Mouse (Mus musculus) v-Abl transformed pro-B cells (cell line): ENCODE data around the gene Terf2.

ENCODE experiments used
- in situ Hi-C, 2 experiments: fragments of 400-800 bp; cut with MboI; formaldehyde crosslinking; loops; one replicate each; pipeline ENCODE4 v1.15.1; 2025; ENCODE audit not compliant: unreplicated experiment in 2 of 2

The Terf2 gene

GRCm38 (mm10) chr8:107096366-107097036 lies at the start of gene Terf2:
Terf2 (minus strand) TSS chr8:107096547.
- in situ Hi-C loops = no loop called here

GRCm38 (mm10) chr8:107143501-107143900 lies 47.2 kb upstream of the Terf2 start:
- in situ Hi-C loops = no loop called here

GRCm38 (mm10) chr8:107142539-107142938 lies 46.2 kb upstream of the Terf2 start:
- in situ Hi-C loops = no loop called here

- in situ Hi-C loops = no loop called here
Measured at GRCm38 (mm10) chr8:107139704-107140470, 43.5 kb upstream of the Terf2 start.

GRCm38 (mm10) chr8:107138338-107138737 lies 42.0 kb upstream of the Terf2 start:
- in situ Hi-C loops = no loop called here

- in situ Hi-C loops = no loop called here
Measured at GRCm38 (mm10) chr8:107137591-107137990, 41.2 kb upstream of the Terf2 start.

GRCm38 (mm10) chr8:107136003-107136612 lies 39.8 kb upstream of the Terf2 start:
- in situ Hi-C loops = no loop called here

GRCm38 (mm10) chr8:107133881-107134280 lies 37.5 kb upstream of the Terf2 start:
- in situ Hi-C loops = no loop called here

- in situ Hi-C loops = no loop called here
Measured at GRCm38 (mm10) chr8:107132581-107133491, 36.5 kb upstream of the Terf2 start.

- in situ Hi-C loops = no loop called here
Measured at GRCm38 (mm10) chr8:107130028-107130427, 33.7 kb upstream of the Terf2 start.

GRCm38 (mm10) chr8:107129171-107130025 lies 33.1 kb upstream of the Terf2 start:
- in situ Hi-C loops = loop anchor here in 1 of 2 experiments (10.0 kb wide), 1 partner anchor 45 kb away; no protein-coding TSS in a partner anchor

GRCm38 (mm10) chr8:107124343-107124742 lies 28.0 kb upstream of the Terf2 start:
- in situ Hi-C loops = loop anchor here (5.0 to 10.0 kb wide), 2 partner anchors 50 to 63 kb away; no protein-coding TSS in a partner anchor

GRCm38 (mm10) chr8:107123063-107123614 lies 26.8 kb upstream of the Terf2 start:
- in situ Hi-C loops = loop anchor here (5.0 to 10.0 kb wide), 2 partner anchors 52 to 64 kb away; no protein-coding TSS in a partner anchor

- in situ Hi-C loops = loop anchor here (5.0 to 10.0 kb wide), 2 partner anchors 53 to 66 kb away; no protein-coding TSS in a partner anchor
Measured at GRCm38 (mm10) chr8:107121681-107122291, 25.4 kb upstream of the Terf2 start.

- in situ Hi-C loops = loop anchor here (5.0 to 10.0 kb wide), 2 partner anchors 54 to 66 kb away; no protein-coding TSS in a partner anchor
Measured at GRCm38 (mm10) chr8:107120806-107121205, 24.5 kb upstream of the Terf2 start.

- in situ Hi-C loops = loop anchor here in 1 of 2 experiments (5.0 kb wide), 1 partner anchor 203 kb away; no protein-coding TSS in a partner anchor
Measured at GRCm38 (mm10) chr8:107119412-107119811, 23.1 kb upstream of the Terf2 start.

GRCm38 (mm10) chr8:107118803-107119233 lies 22.5 kb upstream of the Terf2 start:
- in situ Hi-C loops = loop anchor here in 1 of 2 experiments (5.0 kb wide), 1 partner anchor 203 kb away; no protein-coding TSS in a partner anchor

- in situ Hi-C loops = loop anchor here in 1 of 2 experiments (5.0 kb wide), 1 partner anchor 205 kb away; no protein-coding TSS in a partner anchor
Measured at GRCm38 (mm10) chr8:107117019-107117418, 20.7 kb upstream of the Terf2 start.
